Mouse (Mus musculus): ENCODE measurements around the gene Cpne4.

Gene Cpne4

GRCm38 (mm10) chr9:104687051-104687450 is 140.0 kb downstream of the Cpne4 start:
- DNase-seq (ENCODE audit: low read depth, low spot score) = no peak

- DNase-seq (ENCODE audit: low read depth, low spot score) = no peak
Measured at GRCm38 (mm10) chr9:104693145-104693544, 146.1 kb downstream of the Cpne4 start.

DNA sequence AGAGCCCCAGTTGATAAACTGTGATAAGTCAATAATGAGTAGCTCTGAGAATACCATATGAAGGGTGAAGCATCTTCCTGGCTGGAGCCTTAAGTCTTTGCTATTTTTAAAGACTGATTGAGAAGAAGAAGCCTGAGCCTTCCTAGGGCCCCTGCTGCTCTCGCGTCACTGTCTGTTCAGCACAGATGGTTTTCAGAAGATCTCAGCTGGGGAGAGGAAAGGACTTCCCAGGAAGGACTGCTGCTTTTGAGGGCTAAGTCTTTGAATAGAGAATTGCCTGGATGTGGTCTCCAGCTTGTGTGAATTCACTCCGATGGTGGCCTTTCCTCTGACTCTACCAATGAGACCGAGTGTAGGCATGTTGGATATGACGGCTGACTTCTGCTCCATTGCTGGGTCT is 163.7 kb downstream of the Cpne4 start:
- DNase-seq (ENCODE audit: low read depth, low spot score) = no peak

DNA sequence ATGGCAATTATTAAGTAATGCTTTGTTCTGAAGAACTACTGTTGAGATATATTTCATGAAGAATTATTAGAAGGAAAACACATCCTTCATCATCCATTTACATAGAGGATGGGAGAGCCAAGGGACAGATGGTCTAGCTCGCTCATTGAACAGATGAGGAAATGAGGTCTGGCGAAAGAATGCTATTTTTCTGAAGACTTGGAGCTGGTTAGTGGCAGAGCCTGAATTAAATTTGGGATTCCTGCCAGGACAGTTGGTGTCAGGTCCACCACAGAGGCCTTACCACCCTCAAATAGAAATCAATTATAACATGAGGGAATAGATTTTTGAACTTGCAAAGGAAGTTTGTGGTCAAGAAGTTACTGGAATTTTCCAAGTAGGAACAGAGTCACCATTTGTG is 178.2 kb downstream of the Cpne4 start:
- no peak for DNase-seq (ENCODE audit: low read depth, low spot score)

DNA sequence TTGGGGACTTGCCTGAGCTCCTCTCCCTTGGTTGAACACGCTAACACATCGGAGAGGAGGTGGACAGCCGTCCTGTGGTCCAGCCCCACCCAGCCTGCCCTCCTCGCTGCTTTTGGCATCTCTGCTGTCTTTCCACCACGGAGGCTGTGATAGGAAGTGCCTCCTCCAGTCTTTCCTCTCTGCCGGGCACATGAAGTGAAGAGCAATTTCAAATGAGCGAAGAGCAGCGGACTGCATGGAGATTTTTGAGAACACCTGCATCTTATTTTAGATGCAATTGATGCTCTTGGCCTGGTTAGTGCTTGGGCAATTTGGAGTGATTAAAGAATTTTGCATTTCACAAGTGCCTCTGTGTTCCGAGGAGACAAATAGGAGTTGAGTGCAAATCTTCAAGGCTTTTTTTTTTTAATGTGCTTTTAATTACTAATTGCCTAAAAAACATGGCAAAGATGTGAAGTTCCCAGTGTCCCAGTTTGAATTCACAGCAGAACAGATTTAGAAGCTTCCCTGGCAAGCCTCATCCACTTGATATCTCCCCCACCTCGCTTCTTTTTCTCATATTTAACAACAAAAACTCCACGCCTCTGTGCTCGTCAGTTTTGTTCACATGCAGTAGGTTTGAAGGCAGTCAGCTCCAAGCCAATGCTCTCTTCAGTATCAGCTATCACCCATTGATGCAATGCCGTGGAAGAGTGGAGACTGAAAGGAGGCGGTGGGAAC is 195.7 kb downstream of the Cpne4 start:
- no peak for DNase-seq (ENCODE audit: low read depth, low spot score)

GRCm38 (mm10) chr9:104755519-104755918 is 208.4 kb downstream of the Cpne4 start:
- no peak for DNase-seq (ENCODE audit: low read depth, low spot score)

DNA sequence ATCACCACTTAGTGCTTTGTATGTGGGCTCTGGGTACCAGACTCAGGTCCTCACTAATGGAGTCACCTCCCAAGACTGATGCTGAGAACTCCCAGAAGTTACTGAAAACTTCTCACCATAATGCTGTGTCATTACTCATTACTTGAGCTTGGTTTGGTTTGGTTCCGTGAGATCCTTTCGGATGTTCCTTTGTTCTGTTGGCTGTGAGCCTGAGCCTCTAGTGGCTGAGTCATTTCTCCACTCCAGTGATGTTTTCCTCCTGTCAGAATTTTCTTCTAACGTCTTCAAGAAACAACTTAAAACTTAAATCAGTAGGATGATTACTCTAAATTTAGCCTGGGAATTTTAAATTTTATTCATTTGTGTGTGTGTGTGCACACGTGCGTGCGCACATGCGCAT is 212.9 kb downstream of the Cpne4 start:
- no peak for DNase-seq (ENCODE audit: low read depth, low spot score)

GRCm38 (mm10) chr9:104776198-104776815 is 229.2 kb downstream of the Cpne4 start:
- no peak for DNase-seq (ENCODE audit: low read depth, low spot score)

DNA sequence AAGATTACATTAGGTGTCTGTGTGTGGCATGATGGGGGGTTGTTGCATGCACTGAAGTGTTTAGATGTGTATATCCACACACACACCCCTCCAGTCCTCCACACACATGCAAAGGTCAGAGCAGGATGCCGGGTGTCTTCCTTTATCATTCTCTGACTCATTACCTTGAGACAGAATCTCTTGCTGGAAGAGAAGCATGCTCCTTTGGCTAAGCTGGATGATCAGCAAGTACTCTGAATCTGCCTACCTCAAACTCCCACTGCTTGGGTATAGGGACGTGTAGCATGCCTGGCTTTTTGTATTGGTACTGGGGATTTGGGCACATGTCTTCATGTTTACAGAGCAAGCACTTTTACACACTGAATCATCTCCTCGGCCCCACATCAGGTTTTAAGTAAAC is 230.0 kb downstream of the Cpne4 start:
- no peak for DNase-seq (ENCODE audit: low read depth, low spot score)

GRCm38 (mm10) chr9:104777780-104778179 is 230.7 kb downstream of the Cpne4 start:
- DNase-seq (ENCODE audit: low read depth, low spot score) = no peak

DNA sequence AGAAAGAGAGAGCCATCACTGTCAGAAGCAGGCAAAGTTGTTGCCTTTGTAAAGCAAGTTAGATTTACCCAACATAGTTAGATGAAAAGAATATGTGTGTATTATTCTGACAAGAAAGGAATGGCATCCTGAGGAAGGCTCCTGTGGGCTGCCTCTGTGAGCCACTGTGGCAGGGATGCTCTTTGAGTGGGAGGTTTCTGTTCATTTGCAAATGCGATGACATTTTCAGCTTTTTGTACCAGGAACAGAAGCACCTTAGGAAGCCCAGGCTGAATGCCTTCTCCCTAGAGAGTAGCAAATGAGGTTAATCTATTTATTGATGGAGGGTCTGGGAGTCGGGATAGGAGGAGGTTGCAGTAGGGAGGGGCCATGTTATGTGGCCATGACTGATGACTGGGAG is 249.5 kb downstream of the Cpne4 start:
- no peak for DNase-seq (ENCODE audit: low read depth, low spot score)

DNA sequence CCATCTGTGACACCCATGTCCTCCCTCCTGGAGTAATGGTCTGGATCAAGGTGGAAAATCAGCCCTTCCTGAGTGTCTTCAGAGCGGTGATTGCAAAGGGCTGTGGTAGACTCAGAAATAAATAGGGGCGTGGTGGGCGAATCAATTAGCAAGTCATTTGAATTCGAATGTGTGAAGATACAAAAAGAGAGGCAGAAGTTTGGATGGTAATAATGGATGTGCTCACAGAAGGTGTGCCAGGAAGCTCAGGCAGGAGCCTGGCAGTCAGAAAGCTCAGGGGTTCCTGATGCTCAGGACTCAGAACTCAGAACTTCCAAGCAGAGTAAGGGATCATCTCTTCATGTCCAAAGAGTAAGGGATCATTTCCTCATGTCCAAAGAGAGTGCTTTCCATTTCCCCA is 257.7 kb downstream of the Cpne4 start:
- DNase-seq (ENCODE audit: low read depth, low spot score) = no peak

DNA sequence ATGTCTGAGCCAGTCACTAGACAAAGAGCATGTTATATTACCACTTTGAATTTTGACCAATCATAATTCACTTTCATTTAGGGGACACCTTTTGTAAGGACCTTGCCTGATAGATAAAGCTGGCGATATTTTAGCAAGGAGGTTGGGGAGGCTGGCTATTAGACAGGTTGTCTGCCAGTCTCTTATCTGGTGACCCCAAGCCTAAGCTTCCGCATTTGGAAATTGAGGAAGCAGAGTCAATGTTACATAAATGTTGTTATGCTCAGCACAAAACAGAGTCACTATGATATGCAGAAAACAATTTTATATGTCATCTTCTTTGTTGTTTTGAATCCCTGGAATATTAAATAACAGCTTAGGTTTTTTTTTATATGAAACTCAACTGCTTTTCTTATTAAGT is 267.6 kb downstream of the Cpne4 start:
- DNase-seq (ENCODE audit: low read depth, low spot score) = no peak

DNA sequence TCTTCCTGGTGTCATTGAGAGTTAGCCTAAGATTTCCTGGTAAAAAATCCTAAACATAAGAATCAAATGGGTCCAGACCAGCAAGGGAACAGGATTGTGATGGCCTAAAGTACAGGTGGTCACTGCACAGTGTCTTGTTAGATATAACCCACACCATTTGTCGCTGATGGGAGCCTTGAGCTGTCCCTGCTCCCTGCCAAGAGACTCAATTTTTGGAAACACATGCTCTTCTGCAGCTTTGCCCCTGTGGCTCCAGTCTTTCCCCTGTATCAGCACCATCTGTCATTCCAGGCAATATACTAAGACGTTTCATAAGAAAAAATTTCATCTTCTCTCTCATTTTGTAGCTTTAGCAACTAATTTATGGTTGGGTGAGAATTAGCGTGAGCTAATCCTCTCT is 281.6 kb downstream of the Cpne4 start:
- DNase-seq (ENCODE audit: low read depth, low spot score) = no peak

DNA sequence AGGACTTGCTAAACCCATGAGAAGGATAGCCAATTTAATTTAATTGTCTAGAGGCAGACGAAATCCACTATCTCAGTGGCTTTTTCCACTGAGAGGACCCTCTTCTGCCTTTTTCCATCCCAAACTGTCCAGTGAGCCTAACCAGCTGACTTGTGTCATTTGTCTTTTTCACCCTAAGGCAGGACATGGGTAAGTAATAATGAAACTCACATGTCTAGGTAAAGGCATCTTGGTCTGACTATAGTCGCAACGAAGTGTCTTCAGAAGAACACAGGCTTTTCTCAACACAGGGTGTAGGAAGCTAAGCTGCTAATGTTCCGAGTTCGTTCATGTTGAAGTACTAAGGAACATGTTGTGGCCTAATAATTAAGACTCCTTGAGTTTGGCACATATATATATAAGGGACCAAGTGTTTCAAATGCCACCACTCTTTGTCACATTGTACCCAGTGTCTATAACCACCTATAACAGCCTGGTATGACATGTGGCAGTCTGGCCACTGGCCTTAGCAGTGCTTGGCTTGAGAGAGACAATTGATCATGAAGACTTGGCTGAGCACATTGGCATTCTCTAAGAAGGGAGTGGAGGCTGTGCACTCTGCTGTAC is 286.0 kb downstream of the Cpne4 start:
- DNase-seq (ENCODE audit: low read depth, low spot score) = no peak

- no peak for DNase-seq (ENCODE audit: low read depth, low spot score)
Measured at GRCm38 (mm10) chr9:104837931-104838330, 290.8 kb downstream of the Cpne4 start.

DNA sequence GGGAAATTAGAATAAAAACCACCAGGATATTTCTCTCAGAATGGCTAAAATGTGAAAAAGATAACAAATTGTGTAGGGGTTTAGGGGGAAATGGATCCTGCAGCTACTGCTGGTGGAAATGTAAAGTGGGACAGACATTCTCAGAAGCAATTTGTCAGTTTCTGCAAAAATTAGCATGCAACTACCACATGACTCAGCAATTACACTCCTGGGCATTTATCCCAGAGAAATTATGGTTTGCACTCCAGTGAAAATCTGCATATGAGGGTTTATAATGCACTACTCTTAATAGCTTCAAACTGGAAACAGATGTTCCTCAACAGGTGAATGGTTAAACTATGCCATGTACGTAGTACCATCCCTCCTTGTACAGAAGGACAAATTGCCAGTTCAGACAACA is 294.2 kb downstream of the Cpne4 start:
- no peak for DNase-seq (ENCODE audit: low read depth, low spot score)

DNA sequence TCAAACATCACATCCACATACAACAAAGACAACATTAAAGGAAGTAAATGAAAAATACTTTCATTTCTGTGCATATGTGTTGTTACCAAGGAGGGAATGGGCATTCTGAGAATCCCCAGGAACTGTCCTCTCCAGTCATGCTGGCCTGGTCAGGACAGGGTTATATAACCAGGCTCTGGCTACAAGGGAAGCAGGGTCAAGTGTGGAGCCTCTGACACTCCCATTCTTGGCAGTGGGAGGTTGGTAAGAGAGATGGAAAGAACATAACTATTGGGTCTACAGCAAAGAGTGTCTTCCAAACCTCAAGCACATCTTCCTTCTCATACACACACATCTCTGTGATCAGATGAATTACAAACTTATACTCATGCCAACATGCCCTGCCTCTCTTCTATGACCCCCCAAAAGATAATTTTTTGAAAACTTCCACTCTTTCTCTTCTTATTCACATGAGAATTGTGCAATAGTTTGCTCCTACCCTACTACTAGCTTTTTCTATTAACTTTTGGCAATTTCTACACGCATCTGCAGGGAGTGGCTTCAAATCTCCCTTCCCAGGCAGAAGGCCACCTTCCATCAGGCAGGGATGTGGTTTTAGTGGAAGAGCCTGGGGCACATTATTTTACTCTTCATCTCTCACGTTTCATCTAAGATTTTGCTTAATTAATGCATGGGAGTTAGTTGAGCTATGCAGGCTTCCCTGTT is 298.3 kb downstream of the Cpne4 start:
- no peak for DNase-seq (ENCODE audit: low read depth, low spot score)

GRCm38 (mm10) chr9:104853701-104854100 is 306.6 kb downstream of the Cpne4 start:
- DNase-seq (ENCODE audit: low read depth, low spot score) = no peak

DNA sequence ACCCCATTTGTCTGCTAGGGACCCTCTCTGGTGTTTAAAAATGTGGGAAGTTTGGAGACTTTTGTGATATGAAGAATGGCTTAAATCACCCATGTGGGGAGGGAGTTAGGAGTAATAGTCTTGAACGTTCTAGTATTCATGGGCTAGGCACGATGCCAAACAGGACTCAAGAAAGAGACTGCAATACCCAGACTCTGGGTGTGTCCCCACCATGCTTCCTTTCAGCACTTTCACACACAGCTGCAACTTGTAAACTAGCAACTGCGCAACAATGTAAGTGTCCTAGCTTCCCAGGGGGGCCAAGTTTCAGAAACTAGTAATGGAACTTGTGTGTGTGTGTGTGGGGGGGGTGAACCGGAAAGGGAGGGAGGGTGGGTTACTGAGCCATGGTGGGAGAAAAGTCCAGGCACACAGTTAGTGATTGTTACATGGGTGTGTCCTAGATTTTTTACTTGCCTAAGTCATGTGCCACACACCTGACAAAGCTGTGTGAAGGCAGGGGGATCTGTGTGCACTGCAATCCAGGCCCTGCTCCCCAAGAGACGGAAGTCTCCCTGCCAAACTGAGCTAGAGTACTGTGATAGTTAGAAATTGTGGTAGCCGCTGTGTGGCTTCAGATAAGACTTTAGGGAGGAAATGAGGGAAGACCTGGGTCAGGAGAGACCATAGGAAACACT is 307.3 kb downstream of the Cpne4 start:
- DNase-seq (ENCODE audit: low read depth, low spot score) = no peak

GRCm38 (mm10) chr9:104865830-104866229 is 318.7 kb downstream of the Cpne4 start:
- no peak for DNase-seq (ENCODE audit: low read depth, low spot score)

- DNase-seq (ENCODE audit: low read depth, low spot score) = no peak
Measured at GRCm38 (mm10) chr9:104872586-104872985, 325.5 kb downstream of the Cpne4 start.

All from embryo, embryonic 11.5 days (tissue).